Mouse (Mus musculus): Measurements from ENCODE around the gene Meis2.

The Meis2 gene

GRCm38 (mm10) chr2:116000514-116000913 is 65.1 kb downstream of the Meis2 start:
- no peak for DNase-seq (ENCODE audit: low spot score in 2 of 2)

- no peak for DNase-seq (ENCODE audit: low spot score in 2 of 2)
Measured at GRCm38 (mm10) chr2:115998802-115999201, 66.8 kb downstream of the Meis2 start.

- no peak for DNase-seq (ENCODE audit: low spot score in 2 of 2)
Measured at GRCm38 (mm10) chr2:115996438-115996837, 69.2 kb downstream of the Meis2 start.

GRCm38 (mm10) chr2:115993877-115994276 is 71.8 kb downstream of the Meis2 start:
- DNase-seq (ENCODE audit: low spot score in 2 of 2) = no peak

GRCm38 (mm10) chr2:115989249-115989648 is 76.4 kb downstream of the Meis2 start:
- DNase-seq (ENCODE audit: low spot score in 2 of 2) = no peak

- no peak for DNase-seq (ENCODE audit: low spot score in 2 of 2)
Measured at GRCm38 (mm10) chr2:115988448-115988847, 77.2 kb downstream of the Meis2 start.

- no peak for DNase-seq (ENCODE audit: low spot score in 2 of 2)
Measured at GRCm38 (mm10) chr2:115984952-115985351, 80.7 kb downstream of the Meis2 start.

GRCm38 (mm10) chr2:115984487-115984886 is 81.2 kb downstream of the Meis2 start:
- DNase-seq (ENCODE audit: low spot score in 2 of 2) = no peak

- DNase-seq (ENCODE audit: low spot score in 2 of 2) = no peak
Measured at GRCm38 (mm10) chr2:115980490-115980889, 85.1 kb downstream of the Meis2 start.

- DNase-seq (ENCODE audit: low spot score in 2 of 2) = no peak
Measured at GRCm38 (mm10) chr2:115979683-115980476, 85.8 kb downstream of the Meis2 start.

- DNase-seq (ENCODE audit: low spot score in 2 of 2) = no peak
Measured at GRCm38 (mm10) chr2:115978666-115979065, 87.0 kb downstream of the Meis2 start.

GRCm38 (mm10) chr2:115971296-115971805 is 94.3 kb downstream of the Meis2 start:
- no peak for DNase-seq (ENCODE audit: low spot score in 2 of 2)

GRCm38 (mm10) chr2:115970091-115970820 is 95.4 kb downstream of the Meis2 start:
- DNase-seq (ENCODE audit: low spot score in 2 of 2) = no peak

GRCm38 (mm10) chr2:115969201-115969600 is 96.4 kb downstream of the Meis2 start:
- no peak for DNase-seq (ENCODE audit: low spot score in 2 of 2)

- DNase-seq (ENCODE audit: low spot score in 2 of 2) = no peak
Measured at GRCm38 (mm10) chr2:115964911-115965310, 100.7 kb downstream of the Meis2 start.

- DNase-seq (ENCODE audit: low spot score in 2 of 2) = peak in 1 of 2 experiments; percentile 29
Measured at GRCm38 (mm10) chr2:115963293-115963835, 102.3 kb downstream of the Meis2 start.

GRCm38 (mm10) chr2:115962728-115963127 is 102.9 kb downstream of the Meis2 start:
- DNase-seq (ENCODE audit: low spot score in 2 of 2) = no peak

GRCm38 (mm10) chr2:115962113-115962512 is 103.5 kb downstream of the Meis2 start:
- no peak for DNase-seq (ENCODE audit: low spot score in 2 of 2)

- no peak for DNase-seq (ENCODE audit: low spot score in 2 of 2)
Measured at GRCm38 (mm10) chr2:115960615-115961014, 105.0 kb downstream of the Meis2 start.

- DNase-seq (ENCODE audit: low spot score in 2 of 2) = no peak
Measured at GRCm38 (mm10) chr2:115956786-115957185, 108.9 kb downstream of the Meis2 start.

- DNase-seq (ENCODE audit: low spot score in 2 of 2) = no peak
Measured at GRCm38 (mm10) chr2:115950645-115951044, 115.0 kb downstream of the Meis2 start.

- DNase-seq (ENCODE audit: low spot score in 2 of 2) = no peak
Measured at GRCm38 (mm10) chr2:115948630-115949426, 116.8 kb downstream of the Meis2 start.

Data from frontal cortex, postnatal 36 days (tissue).